Mouse (Mus musculus): ENCODE results near the gene Cfap73.

Cfap73 gene

DNA sequence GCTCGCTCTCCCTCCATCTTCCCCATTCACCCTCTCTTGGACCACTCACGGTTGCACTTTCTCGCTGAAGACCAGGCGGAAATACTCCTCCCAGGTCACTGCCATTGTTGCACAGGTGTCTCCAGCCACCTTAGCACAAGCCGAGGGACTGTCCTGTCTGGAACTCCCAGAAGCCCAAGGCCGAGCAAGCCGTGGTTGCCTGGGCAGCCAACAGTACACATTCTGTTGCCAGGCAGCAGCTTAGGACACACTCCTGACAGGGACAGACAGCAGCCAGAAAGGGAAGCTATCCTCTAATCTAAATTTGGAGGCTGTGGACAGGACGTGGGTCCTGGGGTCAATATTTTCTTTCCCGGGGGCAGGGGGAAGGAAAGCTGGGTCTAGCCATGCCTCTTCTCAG lies at the start of gene Cfap73:
Gene Cfap73, minus strand, starts transcription at position 105 of the 400 bp plus-strand sequence.
- DNase-seq (ENCODE audit: low read depth, low spot score), result no peak

DNA sequence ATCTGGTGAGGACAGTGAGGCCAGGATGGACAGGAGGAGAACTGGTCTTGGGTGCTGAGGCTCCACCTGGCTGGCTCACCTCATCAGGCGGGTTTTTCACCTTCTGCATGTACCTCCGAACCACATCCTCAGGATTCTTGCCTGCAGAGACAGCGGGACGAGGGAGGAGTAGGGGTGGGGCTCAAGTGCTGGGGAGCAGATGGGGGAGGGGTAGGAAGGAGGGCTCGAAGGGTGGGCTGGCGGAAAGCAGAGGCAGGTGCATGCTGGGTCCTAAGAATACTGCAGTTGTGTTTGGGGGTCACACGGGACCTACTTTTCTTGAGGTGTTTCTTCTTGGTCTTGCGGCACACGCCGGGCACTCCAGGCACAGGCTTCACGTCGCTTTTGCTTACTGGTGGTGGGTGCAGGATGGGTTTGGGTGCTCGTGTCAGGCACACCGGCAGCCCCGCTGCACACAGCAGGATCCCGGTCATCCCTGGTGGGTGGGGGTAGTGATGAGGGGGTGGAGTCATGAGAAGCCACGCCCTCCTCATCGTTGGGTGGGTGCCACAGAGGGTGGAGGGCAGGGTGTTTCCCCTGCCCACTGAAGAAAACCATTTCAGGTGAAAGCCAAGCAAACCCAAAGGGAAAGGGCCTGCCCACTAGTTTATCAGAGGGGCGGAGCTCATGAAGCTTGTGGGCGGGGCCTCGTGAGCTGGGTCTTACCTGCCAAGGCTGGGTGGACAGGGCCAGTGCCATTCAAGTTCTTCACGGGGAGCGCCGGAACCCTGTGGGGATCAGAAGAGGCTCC lies 49.1 kb upstream of the Cfap73 start:
- no peak for DNase-seq (ENCODE audit: low read depth, low spot score)

DNA sequence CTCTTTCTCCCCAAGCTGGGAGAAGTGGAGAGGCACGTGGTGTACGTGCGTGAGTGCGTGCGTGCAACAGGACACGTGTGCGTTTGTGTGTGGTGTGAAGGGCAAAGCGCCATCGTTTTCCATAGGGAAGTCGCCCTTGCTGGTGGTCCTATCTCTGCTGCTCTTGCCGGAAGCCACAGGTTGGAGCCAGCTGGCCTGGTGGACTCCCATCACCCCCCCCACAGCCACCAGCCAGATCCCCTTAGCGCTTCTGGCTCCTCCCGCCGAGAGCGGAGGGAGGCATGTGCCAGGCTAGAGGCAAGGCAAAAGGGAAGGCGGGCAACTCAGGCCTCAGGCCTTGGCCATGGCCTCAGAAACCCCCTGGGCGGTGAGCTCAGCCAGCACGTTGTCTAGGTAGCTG lies 46.9 kb upstream of the Cfap73 start:
- no peak for DNase-seq (ENCODE audit: low read depth, low spot score)

DNA sequence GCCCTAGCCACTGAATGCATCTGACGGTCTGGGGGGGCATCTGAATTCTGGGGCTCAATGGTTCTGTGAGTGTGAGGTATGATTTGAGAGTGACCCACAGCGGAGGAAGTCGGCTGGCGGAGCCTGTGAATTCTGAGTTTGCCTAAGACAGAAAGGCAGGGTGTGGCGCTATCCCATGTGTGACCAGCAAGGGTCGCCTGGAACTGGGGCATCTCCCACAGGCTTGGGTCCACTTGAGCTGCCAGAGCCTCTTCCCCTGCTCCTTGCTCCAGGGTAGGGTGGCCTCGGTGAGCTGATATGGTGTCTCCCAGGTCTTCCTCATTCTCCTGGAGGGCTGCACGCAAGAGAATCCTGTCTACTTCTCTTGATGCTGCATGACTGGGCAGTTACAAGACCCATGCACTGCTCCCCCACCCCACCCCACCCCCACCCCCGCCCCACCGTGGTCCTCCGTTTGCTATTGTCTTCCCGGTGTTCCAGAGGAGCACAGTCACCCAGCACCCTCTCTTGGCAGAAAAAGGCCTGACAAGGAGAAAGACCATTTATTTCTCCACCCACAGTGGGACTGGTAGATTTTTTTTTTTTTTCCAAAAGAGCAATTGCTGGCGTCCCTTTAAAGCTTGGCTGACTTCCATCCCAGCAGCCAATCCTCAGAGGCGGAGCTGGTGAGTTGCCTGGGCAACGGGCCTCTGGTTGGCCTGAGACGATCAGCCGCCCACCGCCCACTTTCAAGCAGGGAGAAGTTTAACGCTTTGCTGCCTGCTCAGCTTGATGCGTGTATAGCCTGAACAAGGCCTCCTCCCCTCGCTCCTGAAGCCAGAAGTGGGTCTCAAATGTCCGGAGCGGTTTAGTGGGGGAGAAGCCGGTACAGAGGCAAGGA lies 45.9 kb upstream of the Cfap73 start:
- DNase-seq (ENCODE audit: low read depth, low spot score), result peak; percentile 50

DNA sequence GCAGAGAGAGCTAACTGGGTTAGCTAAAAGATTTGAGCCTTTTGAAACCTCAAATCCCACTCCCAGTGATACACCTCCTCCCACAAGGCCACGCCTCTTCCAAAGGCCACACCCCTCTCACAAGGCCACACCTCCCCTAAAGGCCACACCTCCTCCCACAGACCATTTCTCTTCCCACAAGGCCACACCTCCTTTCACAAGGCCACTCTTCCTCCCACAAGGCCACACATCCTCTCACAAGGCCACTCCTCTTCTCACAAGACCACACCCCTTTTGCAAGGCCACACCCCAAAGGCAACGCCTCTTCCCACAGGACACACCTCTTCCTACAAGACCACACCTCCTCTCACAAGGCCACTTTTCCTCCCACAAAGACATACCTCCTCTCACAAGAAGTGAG lies 43.5 kb upstream of the Cfap73 start:
- no peak for DNase-seq (ENCODE audit: low read depth, low spot score)

DNA sequence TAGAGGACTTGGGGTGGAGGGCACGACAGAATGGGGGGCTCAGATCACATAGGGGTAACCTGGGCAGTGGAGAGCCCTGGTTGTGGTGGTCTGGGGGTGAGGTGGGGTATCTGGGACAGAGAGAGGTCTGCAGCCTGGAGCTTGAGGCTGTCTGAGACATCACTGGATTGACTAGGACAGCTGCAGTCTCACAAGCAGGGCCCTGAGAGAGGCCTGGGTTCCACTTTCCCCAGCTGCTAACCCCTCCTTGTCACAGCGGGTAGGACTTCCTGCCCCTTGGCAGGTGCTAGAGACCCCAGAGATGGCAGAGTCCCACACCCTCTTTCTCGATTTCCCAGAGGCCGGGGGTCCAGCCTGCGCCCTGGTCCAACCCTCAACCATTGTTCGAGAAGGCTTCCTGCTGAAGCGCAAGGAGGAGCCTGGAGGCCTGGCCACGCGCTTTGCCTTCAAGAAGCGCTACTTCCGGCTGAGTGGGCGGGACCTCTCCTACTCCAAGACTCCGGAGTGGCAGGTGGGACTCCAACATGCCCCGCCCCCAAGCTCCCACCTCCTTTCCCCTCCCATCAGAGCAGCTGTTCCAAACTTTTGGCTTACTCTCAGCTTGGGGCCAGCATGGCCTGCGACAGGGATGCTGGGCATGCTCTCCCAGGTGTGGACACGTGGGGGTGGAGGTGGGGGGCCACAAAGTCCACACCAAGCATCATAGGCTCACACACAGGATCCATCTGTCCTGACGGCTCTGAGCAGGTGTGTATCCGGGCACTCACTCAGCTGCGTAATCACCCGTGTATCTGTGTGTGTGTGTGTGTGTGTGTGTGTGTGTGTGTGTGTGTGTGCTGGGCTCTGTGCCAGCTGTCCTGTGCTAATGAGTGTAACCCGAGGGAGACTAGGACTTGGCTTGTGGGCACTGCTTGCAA lies 40.5 kb upstream of the Cfap73 start:
- no peak for DNase-seq (ENCODE audit: low read depth, low spot score)

DNA sequence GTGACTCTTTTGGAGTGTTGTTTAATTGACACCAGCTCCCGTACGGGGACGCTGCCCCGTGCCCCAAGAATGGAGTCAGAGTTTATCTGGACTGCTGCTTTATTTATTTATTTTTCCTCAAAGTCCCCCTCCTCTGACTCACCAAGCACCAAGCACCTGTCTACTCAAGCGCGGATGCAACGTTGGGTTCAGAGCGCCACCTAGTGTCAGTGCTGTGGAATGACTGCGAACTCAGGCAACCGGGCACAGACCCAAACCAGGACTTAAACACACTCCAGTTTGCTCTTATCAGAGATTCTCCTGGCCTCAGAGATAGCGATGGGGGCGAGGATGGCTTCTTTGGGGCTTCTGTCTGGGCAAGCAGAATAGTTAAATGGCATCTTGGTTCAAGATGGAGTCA lies 39.6 kb upstream of the Cfap73 start:
- DNase-seq (ENCODE audit: low read depth, low spot score), result peak; percentile 28

DNA sequence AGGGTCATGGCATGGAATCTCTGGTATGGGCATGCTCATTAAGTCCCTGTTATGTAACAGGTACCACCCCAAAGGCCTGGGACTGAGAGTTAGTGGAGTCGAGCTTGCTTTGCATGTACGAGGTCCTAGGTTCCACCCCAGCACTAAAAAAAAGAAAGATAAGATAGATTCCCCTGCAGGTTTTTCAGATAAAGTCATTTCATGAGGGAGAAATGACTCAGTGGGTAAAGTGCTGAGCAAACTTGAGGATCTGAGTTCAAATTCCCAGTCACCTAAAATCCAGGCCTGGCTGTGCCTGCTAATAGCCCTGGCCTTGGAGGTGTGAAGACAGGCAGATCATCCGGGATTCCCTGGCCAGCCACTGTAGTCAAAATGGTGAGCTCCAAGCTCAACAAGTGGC lies 37.8 kb upstream of the Cfap73 start:
- DNase-seq (ENCODE audit: low read depth, low spot score), result no peak

DNA sequence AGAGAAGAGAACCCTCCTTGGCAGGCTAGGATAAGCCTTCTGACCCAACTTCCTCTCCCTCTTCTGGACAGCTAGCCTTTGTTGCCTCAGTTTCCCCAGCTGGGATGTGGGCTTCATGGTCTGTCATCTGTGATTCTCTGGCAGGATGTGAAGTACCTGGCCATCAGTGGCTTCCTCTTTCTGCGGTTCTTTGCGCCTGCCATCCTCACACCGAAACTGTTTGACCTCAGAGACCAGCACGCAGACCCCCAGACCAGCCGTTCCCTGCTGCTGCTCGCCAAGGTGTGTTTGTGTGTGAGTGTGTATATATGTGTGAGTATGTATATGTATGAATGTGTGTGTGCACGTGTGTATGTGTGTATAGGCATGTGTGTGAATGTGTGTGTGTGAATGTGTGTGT lies 36.1 kb upstream of the Cfap73 start:
- DNase-seq (ENCODE audit: low read depth, low spot score), result no peak

DNA sequence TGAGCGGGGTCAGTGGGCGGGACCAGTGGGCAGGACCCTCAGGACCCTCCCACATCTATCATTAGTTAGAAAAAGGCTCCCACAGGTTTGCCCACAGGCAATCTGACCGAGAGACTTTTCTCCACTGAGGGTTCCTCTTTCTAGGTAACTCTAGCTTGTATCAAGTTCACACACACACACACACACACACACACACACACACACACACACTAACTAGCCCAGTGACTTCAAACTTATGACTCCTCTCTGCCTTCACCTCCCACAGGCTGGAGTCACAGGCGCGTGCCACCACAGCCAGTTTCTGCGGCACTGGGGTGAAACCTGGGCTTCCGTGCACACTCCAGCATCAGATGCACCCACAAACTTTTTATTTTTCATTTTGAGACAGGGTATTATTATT lies 34.7 kb upstream of the Cfap73 start:
- DNase-seq (ENCODE audit: low read depth, low spot score), result no peak

DNA sequence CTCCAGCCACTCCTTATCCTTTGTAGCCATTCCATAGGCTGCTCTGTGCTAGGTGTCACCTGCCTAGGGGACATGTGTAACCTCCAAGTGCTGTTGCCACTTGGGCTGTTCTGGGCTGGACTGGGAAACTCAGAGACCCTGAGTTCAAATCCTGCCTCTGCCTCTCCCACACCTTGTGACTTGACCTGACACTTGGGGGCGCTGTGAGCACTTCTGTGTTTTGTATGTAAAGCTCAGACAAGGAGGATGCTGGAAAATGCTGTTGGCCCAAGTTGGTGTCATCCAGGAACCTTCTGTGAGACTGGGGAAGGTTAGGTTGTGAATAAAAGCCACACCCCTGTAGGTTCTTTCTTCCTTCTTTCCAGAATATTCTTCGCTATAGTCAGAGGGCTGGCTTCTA lies 30.9 kb upstream of the Cfap73 start:
- DNase-seq (ENCODE audit: low read depth, low spot score), result no peak

DNA sequence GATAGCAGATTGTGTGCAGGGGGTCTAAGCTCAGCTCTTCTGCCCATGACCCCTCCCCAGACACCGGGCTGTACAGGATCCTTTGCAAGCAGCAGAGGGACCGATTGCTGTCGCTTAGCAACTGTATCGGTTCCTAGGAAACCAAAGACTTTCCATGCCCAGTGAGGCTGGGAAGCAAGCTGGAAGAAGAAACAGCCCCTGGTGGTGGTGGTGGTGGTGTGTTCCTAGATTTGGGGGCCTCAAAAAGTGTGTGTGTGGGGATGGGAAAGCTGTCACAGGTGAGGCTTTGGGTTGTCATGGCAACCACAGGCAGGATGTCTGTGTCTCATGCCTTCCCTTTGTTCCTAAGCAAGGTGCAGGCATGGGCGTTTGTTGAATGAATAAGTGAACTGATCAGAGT lies 26.8 kb upstream of the Cfap73 start:
- no peak for DNase-seq (ENCODE audit: low read depth, low spot score)

DNA sequence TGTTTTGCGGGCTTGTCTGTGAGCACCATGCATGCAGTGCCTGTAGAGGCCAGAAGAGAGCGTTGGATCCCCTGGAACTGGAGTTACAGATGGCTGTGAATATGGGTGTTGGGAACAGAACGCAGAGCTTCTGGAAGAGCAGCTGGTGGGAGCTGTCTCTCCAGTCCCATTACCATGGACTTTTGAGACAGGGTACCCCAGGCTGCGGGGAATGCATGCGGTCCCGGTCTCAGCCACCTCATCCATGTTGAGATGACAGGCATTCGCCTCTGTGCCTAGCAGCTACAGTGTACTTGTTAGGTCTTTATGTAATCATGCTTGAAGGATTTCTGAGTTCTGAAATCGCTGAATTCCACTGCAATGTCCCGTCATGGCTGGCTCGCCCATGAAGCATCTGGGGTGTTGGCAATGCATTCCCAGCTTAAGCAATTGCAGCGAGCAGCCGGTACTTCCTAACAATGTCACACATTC lies 22.3 kb upstream of the Cfap73 start:
- no peak for DNase-seq (ENCODE audit: low read depth, low spot score)

DNA sequence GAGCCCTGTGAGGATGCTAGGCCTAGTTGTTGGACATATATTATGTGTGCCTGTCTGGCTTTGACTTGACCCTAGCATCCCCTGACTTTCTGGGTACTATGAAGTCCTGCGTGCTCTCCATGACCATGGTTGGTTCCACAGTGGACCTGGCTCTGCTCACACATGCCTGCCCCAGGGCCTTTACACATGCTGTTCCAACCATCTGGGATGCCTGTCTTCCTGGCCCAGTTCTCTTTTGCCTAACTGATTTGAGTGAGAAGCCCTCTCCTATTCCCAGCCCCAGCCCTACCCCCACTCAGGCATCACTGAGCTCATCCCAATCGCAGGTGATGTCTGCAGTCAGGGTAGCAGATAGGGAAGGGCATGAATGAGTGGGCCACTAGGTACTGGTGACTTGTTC lies 19.8 kb upstream of the Cfap73 start:
- no peak for DNase-seq (ENCODE audit: low read depth, low spot score)

DNA sequence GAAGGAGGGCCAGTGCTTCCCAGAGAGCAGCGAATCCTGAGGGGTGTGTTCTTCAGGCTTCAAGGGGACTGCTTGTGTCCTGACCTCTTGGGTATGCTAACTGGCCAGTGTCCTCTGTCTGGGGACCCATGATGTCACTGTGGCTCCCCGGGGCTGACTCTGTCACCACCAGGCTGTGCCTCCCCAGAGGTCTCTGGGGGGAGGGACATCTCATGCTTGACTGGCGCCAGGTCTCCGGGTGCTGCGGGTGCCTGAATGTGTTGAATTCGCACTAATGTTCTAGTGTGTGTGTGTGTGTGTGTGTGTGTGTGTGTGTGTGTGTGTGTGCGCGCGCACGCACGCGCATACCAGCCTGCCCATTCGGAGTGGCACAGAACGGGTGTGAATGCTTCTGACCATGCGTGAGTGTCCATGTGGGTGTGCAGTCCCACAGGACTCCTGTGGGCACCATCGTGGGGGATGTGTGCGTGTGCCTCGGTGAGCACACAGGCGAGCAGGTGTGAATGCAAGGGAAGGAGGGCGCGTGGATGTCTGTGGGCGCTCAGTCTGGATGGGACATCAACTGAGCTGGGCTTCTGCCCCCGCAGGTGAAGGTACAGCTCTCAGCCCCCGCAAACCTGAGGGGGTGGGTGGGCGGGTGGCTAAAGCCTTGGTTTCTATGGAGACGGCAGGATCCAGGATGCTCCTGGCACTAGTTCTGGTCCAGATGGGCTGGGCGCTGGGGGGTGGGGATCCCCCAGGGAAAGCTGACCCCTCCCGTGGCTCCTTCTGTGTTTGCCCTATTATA lies 19.1 kb upstream of the Cfap73 start:
- no peak for DNase-seq (ENCODE audit: low read depth, low spot score)

DNA sequence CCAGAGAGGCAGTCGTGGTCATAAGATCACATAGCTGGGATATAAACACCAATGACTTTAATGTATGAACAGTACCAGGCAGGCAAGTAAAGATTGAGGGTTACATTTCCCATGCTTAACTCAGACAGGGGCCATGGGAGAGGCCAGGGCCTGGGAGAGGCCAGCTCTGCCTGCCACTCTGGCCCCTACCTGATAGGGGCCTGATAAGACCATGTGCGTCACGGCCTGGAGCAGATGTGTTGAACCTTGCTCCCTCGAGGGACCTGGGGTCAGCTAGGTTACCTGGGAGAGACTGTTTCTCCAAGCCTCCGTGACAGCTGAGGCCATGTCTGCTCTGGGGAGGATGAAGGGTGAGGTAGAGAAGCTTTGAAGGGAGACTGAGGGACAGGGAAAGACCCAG lies 17.2 kb upstream of the Cfap73 start:
- no peak for DNase-seq (ENCODE audit: low read depth, low spot score)

DNA sequence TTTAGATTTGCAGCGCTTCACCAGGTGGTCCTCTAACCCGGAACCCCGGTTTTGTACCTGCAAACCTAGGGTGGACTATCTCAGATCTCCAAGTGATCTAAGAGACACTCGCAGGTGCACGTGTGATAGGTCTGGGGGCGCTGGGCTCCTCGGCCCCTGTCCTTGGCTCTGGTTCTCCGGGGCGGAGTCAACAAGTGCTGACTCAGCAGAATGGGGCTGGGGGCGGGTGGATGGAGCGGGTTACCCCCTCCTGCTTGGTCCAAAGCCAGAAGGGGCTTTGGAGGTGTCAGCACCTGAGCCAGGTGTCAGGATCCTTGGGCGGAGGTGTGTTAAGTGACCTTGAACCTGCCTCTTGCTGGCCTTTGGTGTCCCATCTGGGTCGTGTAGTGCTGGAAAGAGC lies 15.9 kb upstream of the Cfap73 start:
- DNase-seq (ENCODE audit: low read depth, low spot score), result no peak

DNA sequence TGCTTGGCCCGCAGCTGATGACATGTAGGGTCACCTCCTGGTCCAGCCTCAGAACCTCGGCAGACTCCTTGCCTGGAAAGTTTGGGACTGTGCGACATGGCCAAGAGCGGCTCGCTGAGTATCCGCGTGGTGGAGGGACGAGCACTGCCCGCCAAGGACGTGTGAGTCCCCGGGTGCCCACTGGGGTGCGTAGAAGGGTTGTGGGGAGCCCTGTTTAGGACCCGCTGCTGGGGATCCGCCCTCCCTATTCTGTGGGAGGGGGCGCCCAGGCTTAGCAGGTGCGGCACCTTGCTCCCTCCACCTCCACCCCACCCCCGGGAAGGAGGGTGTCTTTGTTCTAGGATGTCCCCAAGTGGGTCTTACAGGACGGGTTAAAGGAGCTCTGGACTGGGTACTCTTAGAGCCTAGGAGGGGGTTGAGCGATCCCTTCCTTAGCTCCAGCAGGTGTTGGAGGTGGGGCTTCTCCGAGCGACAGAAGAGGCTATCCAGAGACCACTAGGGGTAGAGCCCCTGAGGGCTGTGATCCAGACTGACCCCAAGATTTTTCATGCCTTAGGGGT lies 15.4 kb upstream of the Cfap73 start:
- DNase-seq (ENCODE audit: low read depth, low spot score), result no peak

DNA sequence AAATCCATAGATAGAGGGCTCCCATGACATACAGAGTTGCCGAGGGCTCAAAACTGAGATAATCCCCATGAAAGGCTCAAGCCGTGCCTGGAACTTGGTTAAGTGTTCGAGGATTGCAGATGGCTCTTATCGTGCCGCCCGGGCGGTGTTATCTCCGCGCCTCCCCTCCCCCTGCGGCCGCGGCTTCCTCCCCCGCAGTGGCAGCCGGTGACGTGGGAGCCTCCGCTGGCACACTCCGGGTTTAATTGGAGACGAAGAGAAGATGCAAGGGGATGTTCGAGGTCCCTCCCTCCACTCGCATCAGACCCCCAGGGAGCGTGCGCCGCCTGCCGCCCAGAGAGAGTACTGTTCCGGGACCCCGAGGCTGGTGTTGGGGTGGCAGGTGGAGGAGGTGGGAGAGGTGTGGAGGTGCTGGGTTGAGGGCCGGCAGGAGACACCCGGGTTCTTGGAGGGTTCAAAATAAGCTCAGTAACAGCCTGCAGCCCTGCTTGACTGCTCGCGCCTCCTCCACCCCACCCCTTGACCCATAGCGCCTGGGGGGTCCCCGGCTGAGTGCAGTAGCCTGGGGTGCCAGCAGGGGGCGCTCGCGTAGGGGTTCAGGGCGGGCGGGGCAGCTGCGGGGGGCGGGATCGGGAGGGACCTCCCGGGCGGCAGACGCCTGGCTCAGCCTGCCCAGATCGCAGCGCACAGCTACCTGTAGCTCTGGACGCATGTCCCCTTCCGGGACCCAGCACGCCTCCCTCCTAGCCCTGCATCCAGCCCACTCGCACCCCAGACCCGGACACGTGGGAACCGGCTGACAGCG lies 14.7 kb upstream of the Cfap73 start, which contains the start of gene Rasal1:
Gene Rasal1, plus strand, starts transcription at position 244 of the 805 bp plus-strand sequence.
- no peak for DNase-seq (ENCODE audit: low read depth, low spot score)

All from retina, adult 2 months (tissue).